Mouse (Mus musculus) layer of hippocampus, adult 8-10 months (tissue): ENCODE measurements around the gene Itpkb. TPM values are rescaled to one million over a fixed set of nuclear protein-coding genes. Genes with fewer than 3 reads are reported as not detected.
A peak's percentile ranks its signal among the peaks of the same experiment; 100 is the strongest.

ENCODE experiments used
- DNase-seq, 2 experiments: peaks; one replicate each; pipeline ENCODE4 v3.0.0; 2022; ENCODE audit warnings: low spot score in 2 of 2
- total RNA-seq, 4 experiments: library from RNA; stranded (reverse); gene quantifications; 2 replicates each; pipeline ENCODE4 v1.2.4; 2022

The Itpkb gene
- total RNA-seq, 4 experiments from 2014 or later, result 26.6 to 39.1 (median 32.4) TPM

GRCm38 (mm10) chr1:180458680-180459079 is 128.4 kb downstream of the Itpkb start:
- no peak for DNase-seq

GRCm38 (mm10) chr1:180460721-180461120 is 130.4 kb downstream of the Itpkb start:
- DNase-seq, result no peak

- DNase-seq, result no peak
Observed at GRCm38 (mm10) chr1:180462396-180462795, 132.1 kb downstream of the Itpkb start.

- DNase-seq, result no peak
Observed at GRCm38 (mm10) chr1:180462983-180463475, 132.7 kb downstream of the Itpkb start.

- DNase-seq, result peak in 1 of 2 experiments; percentile 60
Observed at GRCm38 (mm10) chr1:180464357-180464756, 134.1 kb downstream of the Itpkb start.

GRCm38 (mm10) chr1:180465620-180466019 is 135.3 kb downstream of the Itpkb start:
- peak in 1 of 2 experiments; percentile 63 for DNase-seq

- DNase-seq, result no peak
Observed at GRCm38 (mm10) chr1:180468004-180468403, 137.7 kb downstream of the Itpkb start.

GRCm38 (mm10) chr1:180473566-180473965 is 143.3 kb downstream of the Itpkb start:
- no peak for DNase-seq

Other genes starting within 250 kb of the Itpkb start
- 10 to 100 TPM; 55.6 to 69.2 (median 65.8) TPM for gene Coq8a, start 130.9 kb upstream of the Itpkb start, total RNA-seq
- gene Psen2, start 67.0 kb upstream of the Itpkb start, total RNA-seq, result 10 to 100 TPM; 21.5 to 25.9 (median 22.2) TPM
- 100 to 1,000 TPM; 255 to 302 (median 277) TPM for gene Stum, start 153.0 kb downstream of the Itpkb start, total RNA-seq
- 100 to 1,000 TPM; 107 to 134 (median 123) TPM for gene Parp1, start 238.4 kb downstream of the Itpkb start, total RNA-seq